Mouse (Mus musculus): ENCODE data around the gene Zscan10.

The Zscan10 gene

DNA sequence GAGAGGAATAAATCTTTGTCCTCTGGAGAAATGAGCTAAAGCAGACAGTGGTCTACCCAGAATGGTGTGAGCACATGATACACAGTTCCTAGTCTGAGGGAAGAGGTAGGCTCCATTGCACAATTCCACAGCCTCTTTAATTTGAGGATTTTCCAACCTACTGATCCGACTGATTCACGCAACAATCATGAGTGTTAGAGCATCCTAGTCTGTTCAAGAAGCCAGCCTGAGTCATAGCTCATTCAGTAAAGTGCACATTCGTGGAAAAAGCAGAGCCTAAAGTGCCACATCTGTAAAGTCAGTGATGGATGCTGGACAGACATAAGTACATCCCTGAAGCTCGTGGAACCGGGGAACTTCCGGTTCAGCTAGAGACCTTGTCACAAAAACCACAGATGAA lies 50.7 kb downstream of the Zscan10 start:
- no peak for DNase-seq (ENCODE audit: low spot score in 2 of 2)

DNA sequence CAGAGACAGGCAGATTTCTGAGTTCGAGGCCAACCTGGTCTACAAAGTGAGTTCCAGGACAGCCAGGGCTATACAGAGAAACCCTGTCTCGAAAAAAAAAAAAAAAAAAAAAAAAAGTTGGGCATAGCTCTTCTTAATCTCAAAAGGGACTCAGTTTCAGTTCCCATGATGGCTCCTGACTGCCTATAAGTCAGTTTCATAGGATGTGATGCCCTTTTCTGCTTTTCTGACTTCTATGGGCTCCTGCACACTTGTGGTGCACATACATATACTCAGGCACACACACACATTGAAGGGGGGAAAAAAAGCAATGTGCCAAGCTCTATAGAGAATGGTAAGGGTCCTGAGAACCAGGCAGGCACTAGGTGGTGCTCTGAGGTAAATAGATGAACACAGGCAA lies 52.7 kb downstream of the Zscan10 start:
- DNase-seq (ENCODE audit: low spot score in 2 of 2), result no peak

DNA sequence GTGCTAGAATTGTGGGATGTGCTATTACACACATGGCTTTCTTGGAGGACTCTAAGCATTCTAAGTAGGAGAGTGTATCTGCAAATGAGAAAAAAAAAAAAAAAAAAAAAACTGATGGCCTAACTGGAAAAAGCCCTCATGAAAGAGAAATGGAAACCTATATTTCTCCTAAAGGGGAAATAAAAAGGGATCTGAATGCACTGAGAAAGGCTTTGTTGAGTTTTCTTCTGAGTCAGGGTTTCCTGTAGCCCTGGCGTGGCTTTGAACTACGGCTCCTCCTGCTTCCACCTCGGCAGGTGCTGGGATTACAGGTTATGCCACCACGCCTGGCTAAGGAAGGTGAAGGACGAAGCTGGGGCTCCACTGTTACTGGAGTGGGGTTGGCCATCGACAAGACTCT lies 53.3 kb downstream of the Zscan10 start:
- DNase-seq (ENCODE audit: low spot score in 2 of 2), result no peak

DNA sequence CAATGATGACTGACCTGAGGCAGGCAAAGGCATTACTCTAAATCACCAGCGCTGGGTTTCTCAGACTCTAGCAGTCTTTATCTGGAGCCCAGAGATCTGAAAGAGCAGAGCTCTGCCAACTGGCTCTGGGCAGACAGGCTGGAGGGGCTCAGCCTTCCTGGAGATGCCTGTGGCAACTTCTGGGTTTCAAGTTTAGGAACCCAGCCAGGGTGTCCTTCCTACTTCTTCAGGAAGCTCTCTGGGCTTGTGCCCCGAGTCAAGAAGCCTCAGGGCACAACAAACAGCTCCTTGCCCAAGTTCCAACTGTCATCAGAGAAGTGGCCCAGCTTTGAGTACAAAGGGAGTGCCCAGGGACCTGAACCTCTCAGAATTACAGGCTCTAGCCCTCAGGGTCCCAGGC lies 53.8 kb downstream of the Zscan10 start:
- DNase-seq (ENCODE audit: low spot score in 2 of 2), result no peak

DNA sequence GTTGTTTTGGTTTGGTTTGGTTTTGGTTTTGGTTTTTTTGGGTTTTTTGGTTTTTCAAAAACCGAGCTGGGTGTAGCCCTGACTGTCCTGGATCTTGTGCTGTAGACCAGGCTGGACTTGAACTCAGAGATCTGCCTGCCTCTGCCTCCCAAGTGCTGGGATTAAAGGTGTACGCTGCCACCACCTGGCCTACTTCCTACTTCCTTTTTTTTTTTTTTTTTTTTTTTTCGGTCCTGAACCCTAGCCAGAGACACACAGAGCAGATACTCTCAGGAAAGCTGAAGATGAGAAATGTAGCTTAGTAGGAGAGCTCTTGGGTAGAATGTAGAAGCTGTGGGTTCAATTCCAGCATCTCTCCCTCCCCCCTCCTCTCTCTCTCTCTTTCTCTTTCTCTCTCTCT lies 57.8 kb downstream of the Zscan10 start:
- DNase-seq (ENCODE audit: low spot score in 2 of 2), result no peak

DNA sequence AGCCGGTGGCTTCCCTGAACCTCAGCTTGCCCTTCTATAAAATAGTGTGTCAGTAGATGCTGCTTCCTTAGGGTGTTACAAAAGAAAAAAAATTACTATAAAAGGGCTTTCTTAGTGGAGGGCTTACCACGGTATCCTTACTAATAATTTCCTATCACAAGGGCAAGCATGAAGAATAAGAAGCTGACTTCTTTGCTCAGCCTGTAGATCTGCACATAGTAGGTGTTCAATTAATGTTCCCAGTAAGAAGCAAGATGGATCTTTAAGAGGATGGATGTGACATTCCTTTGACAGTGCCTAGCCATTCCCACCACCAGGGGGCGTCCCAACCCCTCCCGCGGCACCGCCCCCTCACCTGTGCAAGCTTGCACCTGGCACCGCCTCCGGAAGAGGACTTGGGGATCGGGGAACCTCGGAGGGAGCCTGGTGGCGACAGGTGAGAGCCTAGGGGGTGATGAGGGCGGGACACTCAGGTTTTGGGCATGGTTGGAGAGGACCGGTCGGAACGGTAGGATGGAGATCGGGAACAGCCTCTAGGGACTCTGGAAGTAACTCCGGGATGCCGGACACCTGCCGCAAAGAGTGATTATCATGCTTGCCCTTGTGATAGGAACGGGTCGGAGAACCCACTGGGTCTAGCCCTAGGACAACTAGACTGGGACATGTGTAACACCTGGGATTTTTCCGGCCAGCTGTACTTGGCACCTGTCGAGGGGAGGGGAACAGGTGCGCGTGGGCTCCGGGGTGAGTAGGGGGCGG lies 59.6 kb downstream of the Zscan10 start, which contains the start of gene Bicdl2:
Gene Bicdl2, plus strand, starts transcription at position 390 of the 759 bp plus-strand sequence.
- DNase-seq (ENCODE audit: low spot score in 2 of 2), result no peak
